Mouse (Mus musculus): ENCODE data around the gene Naip1. TPM values are rescaled to one million over a fixed set of nuclear protein-coding genes. Genes with fewer than 3 reads are reported as not detected.
"Not testable (repeated sequence)": the region's sequence is repeated elsewhere in the genome, so short reads cannot be mapped to it uniquely, and the experiment has no call there.

The Naip1 gene
- polyA plus RNA-seq, 1 experiment from 2014 or later, result not detected

GRCm38 (mm10) chr13:100449495-100449894, 3.2 kb downstream of the Naip1 start:
- H3K27me3 ChIP-seq (replicated peaks), result no peaks in the 10 kb centered on the region
- no peaks in the 10 kb centered on the region for H3K4me1 ChIP-seq (replicated peaks)
- no peaks in the 10 kb centered on the region for H3K36me3 ChIP-seq
- H3K27ac ChIP-seq (ENCODE audit: poor library complexity, severe bottlenecking), result no peak overlapping the region
- H3K4me3 ChIP-seq, result no peak overlapping the region
- H3K4me2 ChIP-seq, result no peak overlapping the region
- 87% methylated on average over 1 of the region's 1 CpGs for WGBS
- H3K9ac ChIP-seq, result no peak overlapping the region
- ATAC-seq (ENCODE audit: insufficient number of reproducible peaks, low FRiP score), result no peak
- H3K9me3 ChIP-seq (replicated peaks), result no peaks in the 10 kb centered on the region

- Histone ChIP-seq H3K9ac (no peak overlapping the region), H3K9me3 (replicated peaks) (no peaks in the 10 kb centered on the region), H3K4me3 (no peak overlapping the region), H3K27ac (ENCODE audit: poor library complexity, severe bottlenecking) (no peak overlapping the region), H3K36me3 (no peaks in the 10 kb centered on the region), H3K4me1 (replicated peaks) (no peaks in the 10 kb centered on the region), H3K4me2 (no peak overlapping the region), H3K27me3 (replicated peaks) (no peaks in the 10 kb centered on the region)
- WGBS, result 48% methylated on average over 3 of the region's 3 CpGs
- ATAC-seq (ENCODE audit: insufficient number of reproducible peaks, low FRiP score), result no peak
Measured at GRCm38 (mm10) chr13:100440116-100440515, 12.6 kb downstream of the Naip1 start.

- Histone ChIP-seq H3K4me1 (replicated peaks) (no peaks in the 10 kb centered on the region), H3K27ac (ENCODE audit: poor library complexity, severe bottlenecking) (no peak overlapping the region), H3K4me2 (no peak overlapping the region), H3K9ac (no peak overlapping the region), H3K27me3 (replicated peaks) (no peaks in the 10 kb centered on the region), H3K36me3 (no peaks in the 10 kb centered on the region), H3K9me3 (replicated peaks) (no peaks in the 10 kb centered on the region), H3K4me3 (no peak overlapping the region)
- no peak for ATAC-seq (ENCODE audit: insufficient number of reproducible peaks, low FRiP score)
- WGBS, result 35% methylated on average over 1 of the region's 1 CpGs
Measured at GRCm38 (mm10) chr13:100438701-100439100, 14.0 kb downstream of the Naip1 start.

- ATAC-seq (ENCODE audit: insufficient number of reproducible peaks, low FRiP score), result no peak
- H3K36me3 ChIP-seq, result no peaks in the 10 kb centered on the region
Measured at GRCm38 (mm10) chr13:100437322-100437825, 15.3 kb downstream of the Naip1 start.

GRCm38 (mm10) chr13:100436556-100437163, 16.0 kb downstream of the Naip1 start:
- not testable (repeated sequence) for H3K36me3 ChIP-seq; H3K27ac ChIP-seq (ENCODE audit: poor library complexity, severe bottlenecking); ATAC-seq (ENCODE audit: insufficient number of reproducible peaks, low FRiP score); H3K27me3 ChIP-seq (replicated peaks); H3K9me3 ChIP-seq (replicated peaks); H3K4me3 ChIP-seq; H3K4me1 ChIP-seq (replicated peaks); H3K9ac ChIP-seq; H3K4me2 ChIP-seq
- WGBS, result 65% methylated on average over 1 of the region's 1 CpGs

More at GRCm38 (mm10) chr13:100437322-100437825, 15.3 kb downstream of the Naip1 start:
- 59% methylated on average over 3 of the region's 3 CpGs for WGBS
- Histone ChIP-seq H3K4me3 (no peak overlapping the region), H3K4me1 (replicated peaks) (no peaks in the 10 kb centered on the region), H3K9me3 (replicated peaks) (no peaks in the 10 kb centered on the region), H3K9ac (no peak overlapping the region), H3K27me3 (replicated peaks) (no peaks in the 10 kb centered on the region), H3K27ac (ENCODE audit: poor library complexity, severe bottlenecking) (no peak overlapping the region), H3K4me2 (no peak overlapping the region)

GRCm38 (mm10) chr13:100419958-100420357, 32.7 kb downstream of the Naip1 start:
- WGBS, result 83% methylated on average over 7 of the region's 7 CpGs
- H3K36me3 ChIP-seq; H3K4me2 ChIP-seq; H3K9ac ChIP-seq; ATAC-seq (ENCODE audit: insufficient number of reproducible peaks, low FRiP score); H3K4me1 ChIP-seq (replicated peaks); H3K27me3 ChIP-seq (replicated peaks); H3K4me3 ChIP-seq; H3K27ac ChIP-seq (ENCODE audit: poor library complexity, severe bottlenecking): not testable (repeated sequence)
- H3K9me3 ChIP-seq (replicated peaks), result peaks cover 23% of the 10 kb centered on the region

GRCm38 (mm10) chr13:100414428-100414827, 38.2 kb downstream of the Naip1 start:
- H3K9ac ChIP-seq, result no peak overlapping the region
- peaks cover 24% of the 10 kb centered on the region for H3K9me3 ChIP-seq (replicated peaks)
- no peak overlapping the region for H3K4me2 ChIP-seq
- no peaks in the 10 kb centered on the region for H3K4me1 ChIP-seq (replicated peaks)
- H3K27me3 ChIP-seq (replicated peaks), result no peaks in the 10 kb centered on the region
- H3K4me3 ChIP-seq, result no peak overlapping the region
- 48% methylated on average over 1 of the region's 1 CpGs for WGBS
- H3K27ac ChIP-seq (ENCODE audit: poor library complexity, severe bottlenecking), result no peak overlapping the region
- ATAC-seq (ENCODE audit: insufficient number of reproducible peaks, low FRiP score), result no peak
- no peaks in the 10 kb centered on the region for H3K36me3 ChIP-seq

GRCm38 (mm10) chr13:100409825-100410224, 42.8 kb downstream of the Naip1 start:
- Histone ChIP-seq H3K9me3 (replicated peaks) (0 out of 2 replicates have a peak, but pooled peaks cover under 1% of the 10 kb centered on the region), H3K27ac (ENCODE audit: poor library complexity, severe bottlenecking) (no peak overlapping the region), H3K4me3 (no peak overlapping the region), H3K36me3 (no peaks in the 10 kb centered on the region), H3K27me3 (replicated peaks) (no peaks in the 10 kb centered on the region), H3K4me1 (replicated peaks) (no peaks in the 10 kb centered on the region), H3K4me2 (no peak overlapping the region), H3K9ac (no peak overlapping the region)
- 69% methylated on average over 4 of the region's 4 CpGs for WGBS
- ATAC-seq (ENCODE audit: insufficient number of reproducible peaks, low FRiP score), result no peak

- H3K4me3 ChIP-seq, result no peak overlapping the region
- 82% methylated on average over 5 of the region's 5 CpGs for WGBS
- H3K4me1 ChIP-seq (replicated peaks), result no peaks in the 10 kb centered on the region
- H3K9ac ChIP-seq, result no peak overlapping the region
- H3K27me3 ChIP-seq (replicated peaks), result no peaks in the 10 kb centered on the region
- no peak overlapping the region for H3K27ac ChIP-seq (ENCODE audit: poor library complexity, severe bottlenecking)
- H3K9me3 ChIP-seq (replicated peaks), result no peaks in the 10 kb centered on the region
- no peak overlapping the region for H3K4me2 ChIP-seq
- no peak for ATAC-seq (ENCODE audit: insufficient number of reproducible peaks, low FRiP score)
- H3K36me3 ChIP-seq, result no peaks in the 10 kb centered on the region
Measured at GRCm38 (mm10) chr13:100409181-100409580, 43.5 kb downstream of the Naip1 start.

- ATAC-seq (ENCODE audit: insufficient number of reproducible peaks, low FRiP score), result no peak
- H3K4me1 ChIP-seq (replicated peaks), result no peaks in the 10 kb centered on the region
- H3K9ac ChIP-seq, result no peak overlapping the region
- H3K27me3 ChIP-seq (replicated peaks), result no peaks in the 10 kb centered on the region
- H3K9me3 ChIP-seq (replicated peaks), result no peaks in the 10 kb centered on the region
- no peaks in the 10 kb centered on the region for H3K36me3 ChIP-seq
- H3K27ac ChIP-seq (ENCODE audit: poor library complexity, severe bottlenecking), result no peak overlapping the region
- 79% methylated on average over 7 of the region's 7 CpGs for WGBS
- no peak overlapping the region for H3K4me2 ChIP-seq
- no peak overlapping the region for H3K4me3 ChIP-seq
Measured at GRCm38 (mm10) chr13:100408242-100408641, 44.4 kb downstream of the Naip1 start.

- ATAC-seq (ENCODE audit: insufficient number of reproducible peaks, low FRiP score); H3K4me3 ChIP-seq; H3K27ac ChIP-seq (ENCODE audit: poor library complexity, severe bottlenecking); H3K27me3 ChIP-seq (replicated peaks); H3K9me3 ChIP-seq (replicated peaks); H3K4me2 ChIP-seq; H3K9ac ChIP-seq; H3K4me1 ChIP-seq (replicated peaks); H3K36me3 ChIP-seq: not testable (repeated sequence)
- WGBS, result 67% methylated on average over 7 of the region's 7 CpGs
Measured at GRCm38 (mm10) chr13:100402930-100403637, 49.6 kb downstream of the Naip1 start.
